ENCODE assay signal across 31 mouse cellular contexts in the genomic region with DNA sequence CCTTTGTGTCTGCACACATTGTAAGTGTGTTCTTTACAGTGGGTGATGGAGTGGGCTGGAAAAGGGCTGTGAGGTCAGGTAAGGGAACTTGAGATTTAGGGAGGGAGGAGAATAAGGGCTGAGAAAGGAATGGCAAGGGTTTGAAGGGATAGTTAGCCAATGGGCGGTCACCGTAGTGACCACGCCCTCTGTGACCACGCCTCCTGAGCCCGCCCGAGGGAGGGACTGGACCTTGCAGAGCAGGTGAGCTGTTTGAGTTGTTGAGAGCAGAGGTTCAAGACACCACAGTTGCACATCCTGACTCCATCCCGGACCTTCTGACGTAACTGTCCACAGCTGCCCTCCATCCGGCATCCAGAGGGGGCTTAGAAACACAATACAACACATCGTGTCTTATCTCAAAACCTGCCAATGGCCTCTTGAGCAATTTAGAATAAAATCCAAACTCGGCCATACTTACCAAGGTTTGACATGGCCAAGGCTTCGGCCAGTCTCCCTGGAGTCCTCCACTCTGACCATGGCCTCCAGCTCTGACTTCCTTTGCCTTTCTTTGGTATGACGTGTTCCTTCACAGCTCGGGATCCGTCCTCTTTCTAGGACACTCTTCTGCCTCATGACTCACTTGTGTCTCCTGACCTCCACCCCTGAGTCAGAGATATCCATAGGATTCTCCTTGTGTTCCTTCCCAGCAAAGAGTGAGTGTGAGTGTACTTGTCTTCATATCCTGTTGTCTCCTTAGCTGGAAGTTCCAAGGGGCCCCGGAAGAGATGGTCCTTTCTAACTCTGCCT. TPM values are rescaled to one million over a fixed set of nuclear protein-coding genes. Genes with fewer than 3 reads are reported as not detected.
DNase-seq lines count a peak whose midpoint lies in the region.
"Had no signal": no experiment of that assay in that cellular context is flagged by ENCODE, and none has a peak within 500 bp of the region (broad histone marks: within the 10 kb centered on the region; RNA-seq: fewer than 3 reads in every experiment).

No protein-coding gene starts in this region.

- peaks cover 77% of the 10 kb centered on the region for H3K27me3 ChIP-seq in heart, embryonic 10.5 days (ENCODE audit: insufficient read depth, poor library complexity, severe bottlenecking)
- H3K27me3 ChIP-seq: forebrain, embryonic 13.5 days; midbrain, embryonic 15.5 days; neural tube, embryonic 12.5 days had no signal

- H3K9me3 ChIP-seq in heart, embryonic 10.5 days, result no peaks in the 10 kb centered on the region
- H3K9me3 ChIP-seq: forebrain, embryonic 13.5 days; heart, embryonic 12.5 days; intestine, embryonic 15.5 days; limb, embryonic 10.5 days; limb, embryonic 15.5 days; midbrain, embryonic 15.5 days; neural tube, embryonic 12.5 days had no signal

- WGBS in heart, embryonic 10.5 days, result 68% methylated on average over 16 of the region's 16 CpGs

- H3K36me3 ChIP-seq in heart, embryonic 10.5 days, result no peaks in the 10 kb centered on the region
- H3K36me3 ChIP-seq: heart, embryonic 12.5 days; intestine, embryonic 15.5 days; limb, embryonic 10.5 days; limb, embryonic 15.5 days had no signal

- peak; percentile 60 for DNase-seq in adrenal gland, adult 2 months
- DNase-seq in adrenal gland, adult 18-20 months (ENCODE audit: low spot score in 2 of 2), result no peak
- peak; percentile 90 for DNase-seq in heart, adult 11 months
- DNase-seq in heart, embryonic 10.5 days (ENCODE audit: low spot score), result no peak
- peak; percentile 38 for DNase-seq in 3134 (ENCODE audit: extremely low read depth, insufficient read length, low spot score)
- DNase-seq in adrenal gland, postnatal 36 days, result peak; percentile 36 to 46
- no peak for DNase-seq in frontal cortex, postnatal 10 days (ENCODE audit: low spot score in 2 of 2)
- DNase-seq: cerebellum, adult 18-20 months; cerebellum, postnatal 14 days; gastrocnemius, postnatal 25 days; heart, adult 18-20 months; heart, postnatal 4 days; kidney, adult 2 months; kidney, postnatal 36 days; lung, embryonic 14.5 days; lung, postnatal 14 days; right cerebral cortex, adult 18-20 months; thymus, adult 18-20 months; thymus, postnatal 25 days had no signal

- no peak overlapping the region for H3K27ac ChIP-seq in heart, embryonic 10.5 days
- H3K27ac ChIP-seq: forebrain, embryonic 13.5 days; hindbrain, postnatal 0 days; intestine, embryonic 15.5 days; layer of hippocampus, adult 2 months; limb, embryonic 10.5 days; limb, embryonic 15.5 days; liver, embryonic 14.5 days; midbrain, embryonic 15.5 days; neural tube, embryonic 12.5 days; stomach, postnatal 0 days had no signal

- H3K4me3 ChIP-seq in heart, embryonic 10.5 days, result no peak overlapping the region
- H3K4me3 ChIP-seq: erythroblast, embryonic 14.5 days; forebrain, embryonic 13.5 days; heart, embryonic 12.5 days; intestine, embryonic 15.5 days; layer of hippocampus, adult 2 months; limb, embryonic 10.5 days; limb, embryonic 15.5 days; midbrain, embryonic 15.5 days; neural tube, embryonic 12.5 days had no signal

- peaks cover 11% of the 10 kb centered on the region for H3K4me1 ChIP-seq in heart, embryonic 10.5 days

RNA-seq across cellular contexts. Expression of a gene that starts 2.8 kb away (rescaled TPM):
- 1 to 10 TPM; 5.0 to 7.5 TPM for total RNA-seq in adrenal gland, adult 2 months (2021)
- polyA plus RNA-seq in adrenal gland, adult 2 months (2012; rRNA removed), result 1.5 and 1.8 TPM in 2 replicates
- 1 to 10 TPM; 3.9 to 6.1 TPM for total RNA-seq in adrenal gland, adult 18-20 months (2021)
- 2.2 and 2.3 TPM in 2 replicates for polyA plus RNA-seq in heart, embryonic 10.5 days (2016; fragmentation: Nextera tagmentation; extraction: Ambion mirVana)
- 1 to 10 TPM; 6.1 to 7.9 TPM for total RNA-seq in adrenal gland, postnatal 36 days (2021)

RNA-seq across cellular contexts. Expression of a gene that starts 35.2 kb away (rescaled TPM):
- total RNA-seq in adrenal gland, adult 2 months (2021), result 1 to 10 TPM; 5.1 to 7.6 TPM
- 1.2 and 1.3 TPM in 2 replicates for polyA plus RNA-seq in adrenal gland, adult 2 months (2012; rRNA removed)
- 1 to 10 TPM; 4.2 to 5.6 TPM for total RNA-seq in adrenal gland, adult 18-20 months (2021)
- 0.18 and 0.20 TPM in 2 replicates for polyA plus RNA-seq in heart, embryonic 10.5 days (2016; fragmentation: Nextera tagmentation; extraction: Ambion mirVana)
- total RNA-seq in adrenal gland, postnatal 36 days (2021), result 1 to 10 TPM; 4.1 to 5.9 TPM

Comparison
In these comparisons a context has a peak if more than half of its experiments do, and no peak if none do; other contexts are left out.
1. DNase-seq: peak in adrenal gland, adult 2 months (single experiment), heart, adult 11 months (single experiment), 3134 (single experiment) and adrenal gland, postnatal 36 days (2 of 2); none in adrenal gland, adult 18-20 months (0 of 2), heart, embryonic 10.5 days (single experiment) and frontal cortex, postnatal 10 days (0 of 2).